Mouse (Mus musculus) midbrain, embryonic 16.5 days (tissue): ENCODE measurements around the gene Tspan9. TPM values are rescaled to one million over a fixed set of nuclear protein-coding genes. Genes with fewer than 3 reads are reported as not detected.

Experiments used
- ATAC-seq: fragments of 200-750 bp; cut with Nextera tagmentation; 2 replicates; pipeline ENCODE4 v1.8.0; 2017; ENCODE audit warnings: moderate TSS enrichment
- H3K27ac ChIP-seq: fragments of 300-500 bp; sonication (generic); 2 replicates; pipeline ENCODE4 v1.5.1; 2014; ENCODE audit warnings: mild to moderate bottlenecking, low read length, mixed read lengths
- H3K27me3 ChIP-seq: fragments of 300-500 bp; sonication (generic); 2 replicates; pipeline ENCODE4 v1.6.1; 2014; ENCODE audit warnings: low read depth, low read length, mixed read lengths; ENCODE audit not compliant: control insufficient read depth, insufficient read depth
- H3K36me3 ChIP-seq: fragments of 300-500 bp; sonication (generic); 2 replicates; pipeline ENCODE4 v1.6.1; 2014; ENCODE audit warnings: mild to moderate bottlenecking, low read length, moderate library complexity, mixed read lengths; ENCODE audit not compliant: control insufficient read depth, insufficient read depth
- H3K4me1 ChIP-seq: fragments of 300-500 bp; sonication (generic); 2 replicates; pipeline ENCODE4 v1.6.1; 2014; ENCODE audit warnings: mild to moderate bottlenecking, low read length, mixed read lengths; ENCODE audit not compliant: control insufficient read depth, insufficient read depth
- H3K4me2 ChIP-seq: fragments of 300-500 bp; sonication (generic); 2 replicates; pipeline ENCODE4 v1.6.1; 2014; ENCODE audit warnings: mild to moderate bottlenecking, low read length, mixed read lengths
- H3K4me3 ChIP-seq: fragments of 300-500 bp; sonication (generic); 2 replicates; pipeline ENCODE4 v1.5.1; 2014; ENCODE audit warnings: low read depth, mild to moderate bottlenecking, low read length, moderate library complexity, mixed read lengths
- H3K9ac ChIP-seq: fragments of 300-500 bp; sonication (generic); 2 replicates; pipeline ENCODE4 v1.6.1; 2014; ENCODE audit warnings: low read depth, low read length, mixed read lengths
- H3K9me3 ChIP-seq: fragments of 300-500 bp; sonication (generic); replicated peaks from 2 replicates; pipeline ENCODE4 v1.6.1; 2014; ENCODE audit warnings: mild to moderate bottlenecking, low read length, mixed read lengths; ENCODE audit not compliant: control insufficient read depth, poor library complexity, severe bottlenecking
- WGBS: fragments of 180-500 bp; shearing (Covaris S2); extraction: QIAGEN DNeasy Blood & Tissue Kit; methylation state at CpG from one replicate; pipeline ENCODE4 v1.1.7; 2014; 5-methylcytosine and 5-hydroxymethylcytosine counted together
- polyA plus RNA-seq: library from polyadenylated mRNA; unstranded; fragments of >200 nt; fragmentation: Nextera tagmentation; extraction: Ambion mirVana; gene quantifications from 2 replicates; pipeline ENCODE4 v1.2.1, GENCODE M21; 2015

The Tspan9 gene
- polyA plus RNA-seq, 1 experiment from 2014 or later: 46.3 TPM

GRCm38 (mm10) chr6:128043486-128043885, 99.9 kb downstream of the Tspan9 start:
- no peak for ATAC-seq
- Histone ChIP-seq H3K36me3 (no peaks in the 10 kb centered on the region), H3K9ac (no peak overlapping the region), H3K4me2 (no peak overlapping the region), H3K27ac (no peak overlapping the region), H3K4me1 (peaks cover 8% of the 10 kb centered on the region; the same call in 1 of the 2 replicates), H3K27me3 (no peaks in the 10 kb centered on the region), H3K4me3 (no peak overlapping the region), H3K9me3 (no peaks in the 10 kb centered on the region)
- WGBS: 67% methylated on average over 6 of the region's 6 CpGs

DNA sequence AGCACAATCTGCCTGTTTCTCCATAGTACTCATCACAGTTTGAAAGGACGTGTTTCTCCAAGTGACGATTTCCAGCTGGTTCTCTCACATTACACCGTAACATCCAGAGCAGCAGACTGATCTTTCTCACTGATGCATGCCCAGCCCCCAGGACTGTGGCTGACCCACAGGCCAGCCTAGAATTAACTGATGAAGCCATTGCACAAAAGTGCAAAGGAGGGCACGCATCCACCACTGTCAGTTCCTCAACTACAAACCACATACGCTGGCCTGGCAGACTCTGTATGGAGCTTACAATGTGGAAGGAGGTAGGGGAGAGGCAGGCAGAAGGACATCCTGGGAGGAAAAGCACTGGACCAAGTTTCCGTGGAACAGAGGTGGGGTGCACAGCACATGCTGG, 101.6 kb downstream of the Tspan9 start:
- H3K27ac ChIP-seq: no peak overlapping the region
- H3K4me2 ChIP-seq: no peak overlapping the region
- H3K4me3 ChIP-seq: no peak overlapping the region
- no peaks in the 10 kb centered on the region for H3K36me3 ChIP-seq
- ATAC-seq: no peak
- H3K27me3 ChIP-seq: no peaks in the 10 kb centered on the region; the same call in 1 of the 2 replicates
- peaks cover 8% of the 10 kb centered on the region; the same call in 1 of the 2 replicates for H3K4me1 ChIP-seq
- H3K9ac ChIP-seq: no peak overlapping the region
- no peaks in the 10 kb centered on the region for H3K9me3 ChIP-seq
- 64% methylated on average over 6 of the region's 6 CpGs for WGBS

GRCm38 (mm10) chr6:128039077-128039766, 104.2 kb downstream of the Tspan9 start:
- no peak for ATAC-seq
- no peaks in the 10 kb centered on the region for H3K9me3 ChIP-seq

DNA sequence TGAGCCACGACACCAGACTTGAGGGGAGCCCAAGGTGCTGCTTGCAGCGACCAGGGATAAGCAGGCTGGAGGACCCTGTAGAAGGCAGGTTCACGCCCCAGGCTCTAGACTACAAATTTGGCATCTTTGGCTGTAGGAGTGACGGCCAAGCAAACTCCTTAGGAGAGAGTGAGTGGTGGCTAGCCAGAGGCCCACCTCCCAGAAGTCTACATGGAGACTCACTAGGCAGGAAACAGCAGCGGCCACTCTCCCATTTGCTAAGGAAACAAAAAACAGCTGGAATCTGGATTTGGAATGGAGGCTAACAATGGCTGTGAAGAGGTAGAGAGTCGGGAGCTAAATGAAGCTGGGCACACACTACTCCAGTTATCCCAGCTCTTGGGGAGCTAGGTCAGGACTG, 104.8 kb downstream of the Tspan9 start:
- Histone ChIP-seq H3K36me3 (no peaks in the 10 kb centered on the region), H3K4me1 (peaks cover 18% of the 10 kb centered on the region; the same call in 1 of the 2 replicates), H3K9ac (no peak overlapping the region), H3K4me3 (no peak overlapping the region), H3K27ac (no peak overlapping the region), H3K4me2 (no peak overlapping the region), H3K9me3 (no peaks in the 10 kb centered on the region), H3K27me3 (no peaks in the 10 kb centered on the region; the same call in 1 of the 2 replicates)
- no peak for ATAC-seq
- WGBS: 47% methylated on average over 6 of the region's 6 CpGs

More at GRCm38 (mm10) chr6:128039077-128039766, 104.2 kb downstream of the Tspan9 start:
- no peaks in the 10 kb centered on the region; the same call in 1 of the 2 replicates for H3K27me3 ChIP-seq
- WGBS: 81% methylated on average over 9 of the region's 9 CpGs
- H3K27ac ChIP-seq: no peak overlapping the region
- peaks cover 17% of the 10 kb centered on the region; the same call in 1 of the 2 replicates for H3K4me1 ChIP-seq
- H3K4me3 ChIP-seq: no peak overlapping the region
- no peak overlapping the region for H3K4me2 ChIP-seq
- no peaks in the 10 kb centered on the region for H3K36me3 ChIP-seq
- no peak overlapping the region for H3K9ac ChIP-seq

- Histone ChIP-seq H3K36me3 (no peaks in the 10 kb centered on the region), H3K4me1 (peaks cover 20% of the 10 kb centered on the region; the same call in 1 of the 2 replicates)
- 86% methylated on average over 9 of the region's 9 CpGs for WGBS
These were observed 106.8 kb downstream of the Tspan9 start for GRCm38 (mm10) chr6:128036597-128036996.

DNA sequence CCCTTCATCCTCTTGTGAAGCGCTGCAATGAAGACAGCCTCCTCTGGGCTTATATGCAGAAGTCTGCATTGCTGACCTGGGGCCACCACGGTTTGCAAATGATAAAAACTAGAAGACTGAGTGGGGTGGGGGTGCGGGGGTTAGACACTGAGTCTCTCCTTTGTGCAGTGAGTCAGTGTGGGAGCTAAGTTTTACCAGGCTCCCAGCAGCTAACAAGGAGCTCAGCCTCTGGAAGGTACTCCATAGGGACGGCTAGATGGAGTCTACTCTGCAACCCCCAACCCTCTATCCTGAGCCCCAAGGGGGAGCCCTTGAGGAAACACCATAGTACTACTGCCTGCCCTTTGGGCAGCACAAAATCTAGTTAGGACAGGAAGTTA, 107.5 kb downstream of the Tspan9 start:
- peak; percentile 30 for ATAC-seq
- no peaks in the 10 kb centered on the region for H3K9me3 ChIP-seq
- peak overlapping the region; percentile 60 for H3K4me3 ChIP-seq
- peak overlapping the region; percentile 63 for H3K9ac ChIP-seq
- H3K4me2 ChIP-seq: peak overlapping the region; percentile 81
- H3K27ac ChIP-seq: peak overlapping the region; percentile 44
- peaks cover 20% of the 10 kb centered on the region; the same call in 1 of the 2 replicates for H3K4me1 ChIP-seq
- no peaks in the 10 kb centered on the region for H3K36me3 ChIP-seq
- peaks cover 4% of the 10 kb centered on the region for H3K27me3 ChIP-seq
- WGBS: 5% methylated on average over 4 of the region's 4 CpGs

More at GRCm38 (mm10) chr6:128036597-128036996, 106.8 kb downstream of the Tspan9 start:
- no peaks in the 10 kb centered on the region for H3K9me3 ChIP-seq
- H3K9ac ChIP-seq: no peak overlapping the region
- H3K27ac ChIP-seq: no peak overlapping the region
- H3K4me2 ChIP-seq: no peak overlapping the region
- no peak overlapping the region for H3K4me3 ChIP-seq
- ATAC-seq: no peak
- peaks cover 4% of the 10 kb centered on the region for H3K27me3 ChIP-seq

DNA sequence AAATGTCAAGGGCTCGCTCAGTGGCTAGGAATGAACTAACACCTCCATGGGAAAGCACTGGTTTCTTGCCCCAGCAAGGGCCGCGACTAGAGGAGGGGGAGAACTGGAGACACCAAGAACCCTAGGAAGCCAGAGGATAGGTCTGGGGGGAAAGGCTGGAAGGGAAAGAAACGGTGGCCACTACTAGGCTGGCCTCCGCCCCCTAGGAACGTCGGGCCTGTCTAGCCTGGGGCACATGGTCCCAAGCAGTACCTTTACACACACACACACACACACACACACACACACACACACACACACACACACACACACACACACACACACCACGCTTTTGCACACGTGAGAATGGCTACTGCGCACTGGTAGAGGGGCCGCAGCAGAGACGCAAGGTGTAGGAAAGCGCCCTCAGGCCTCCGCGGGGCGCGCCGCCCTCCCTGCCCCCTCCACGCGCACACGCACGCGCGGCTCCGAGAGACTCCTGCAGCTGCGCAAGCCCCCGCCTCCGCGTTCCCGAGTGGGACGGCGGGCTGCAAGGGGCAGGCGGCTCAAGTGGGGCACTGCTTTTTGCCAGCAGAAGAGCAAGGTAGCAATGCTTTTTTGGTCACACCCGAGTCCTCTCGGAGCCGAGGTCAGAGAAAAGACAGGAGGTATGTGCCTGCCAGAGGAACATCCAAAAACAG, 108.0 kb downstream of the Tspan9 start:
- peak overlapping the region; percentile 63 for H3K9ac ChIP-seq
- peaks cover 4% of the 10 kb centered on the region for H3K27me3 ChIP-seq
- 0% methylated on average over 33 of the region's 36 CpGs for WGBS
- no peaks in the 10 kb centered on the region for H3K9me3 ChIP-seq
- peak overlapping the region; percentile 81 for H3K4me2 ChIP-seq
- H3K27ac ChIP-seq: peak overlapping the region; percentile 44
- H3K4me1 ChIP-seq: peaks cover 21% of the 10 kb centered on the region; the same call in 1 of the 2 replicates
- H3K4me3 ChIP-seq: peak overlapping the region; percentile 60
- H3K36me3 ChIP-seq: no peaks in the 10 kb centered on the region
- peak; percentile 71 for ATAC-seq

DNA sequence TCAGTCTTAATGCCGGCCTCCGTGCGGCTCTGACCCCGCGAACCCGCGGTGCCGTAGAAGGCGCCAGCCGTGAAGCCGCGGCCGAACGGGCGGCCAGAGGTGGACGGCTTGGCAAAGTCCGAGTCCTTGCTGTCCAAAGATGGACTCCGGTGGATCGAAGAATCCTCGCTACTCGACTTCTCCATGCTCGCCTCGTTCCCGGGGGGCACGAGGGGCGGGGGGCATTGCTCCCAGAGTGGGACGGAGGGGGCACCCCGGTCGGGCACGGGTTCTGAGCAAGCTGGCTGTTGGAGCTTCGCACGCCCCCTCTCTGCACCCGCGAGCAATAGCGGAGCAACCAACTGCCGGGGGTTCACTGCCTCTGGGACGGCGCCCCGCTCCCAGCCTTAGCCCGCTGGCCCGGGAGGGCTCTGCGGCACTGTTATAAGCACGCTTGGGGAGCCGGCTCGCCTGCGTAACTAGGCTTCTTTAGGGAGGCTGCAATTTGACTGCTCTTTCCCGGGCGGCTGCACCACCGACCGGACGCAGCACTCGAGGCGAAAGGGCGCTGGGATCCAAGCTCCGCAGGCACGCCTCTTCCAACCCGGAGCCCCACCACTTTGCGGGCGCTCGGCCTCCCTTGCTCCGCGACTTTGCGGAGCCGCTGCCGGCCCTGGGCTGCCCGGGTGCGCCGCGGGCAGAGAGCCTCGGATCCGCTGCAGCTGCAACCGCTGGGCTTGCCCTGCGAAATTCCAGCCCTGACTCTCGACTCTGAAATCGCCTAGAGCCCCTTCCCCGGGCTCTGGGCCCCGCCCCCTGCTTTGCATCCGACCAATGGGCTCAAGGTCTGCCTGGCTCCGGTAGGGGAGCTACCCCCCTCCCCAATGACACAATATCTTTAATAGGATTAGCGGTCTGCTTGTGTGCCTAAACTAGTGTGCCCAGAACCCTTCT, 108.8 kb downstream of the Tspan9 start:
- H3K27me3 ChIP-seq: peaks cover 4% of the 10 kb centered on the region
- peak overlapping the region; percentile 63 for H3K9ac ChIP-seq
- H3K27ac ChIP-seq: peak overlapping the region; percentile 44
- peak overlapping the region; percentile 81 for H3K4me2 ChIP-seq
- WGBS: under 1% methylated on average over 78 of the region's 80 CpGs
- peak; percentile 87 for ATAC-seq
- H3K4me1 ChIP-seq: peaks cover 23% of the 10 kb centered on the region; the same call in 1 of the 2 replicates
- H3K36me3 ChIP-seq: no peaks in the 10 kb centered on the region
- no peaks in the 10 kb centered on the region for H3K9me3 ChIP-seq
- peak overlapping the region; percentile 60 for H3K4me3 ChIP-seq
